Mouse (Mus musculus) urinary bladder, postnatal 4 days (tissue): ENCODE measurements at regions not wholly inside any gene's neighbourhood (a gene's known extent, or its start where the extent isn't known, plus 50 kb on each side); places are given as distances from the start of the nearest gene placed in this dataset.

ENCODE experiments used
- DNase-seq, 2 experiments: peaks; one replicate each; pipeline ENCODE4 v3.0.0; 2021 to 2022; ENCODE audit warnings: low spot score in 2 of 2

DNA sequence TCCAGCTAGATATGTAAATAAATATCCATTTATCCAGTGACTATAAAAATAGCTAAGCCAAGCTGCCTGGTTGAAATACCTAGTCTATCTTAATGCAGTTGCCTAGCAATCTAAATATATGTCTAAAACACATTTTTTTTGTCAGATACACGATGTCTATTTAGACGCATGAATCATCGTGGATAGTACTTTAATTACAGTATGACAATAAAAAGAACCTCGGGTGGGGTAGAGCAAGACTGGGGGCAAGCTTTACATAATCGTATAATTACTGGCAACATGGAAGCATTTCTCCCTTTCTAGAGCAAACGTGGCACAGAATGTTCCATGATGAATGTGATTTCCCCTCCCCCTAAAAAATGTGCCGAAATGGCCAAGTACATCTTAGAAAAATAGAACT lies 180.4 kb downstream of the Gm19935 start:
- no peak for DNase-seq

DNA sequence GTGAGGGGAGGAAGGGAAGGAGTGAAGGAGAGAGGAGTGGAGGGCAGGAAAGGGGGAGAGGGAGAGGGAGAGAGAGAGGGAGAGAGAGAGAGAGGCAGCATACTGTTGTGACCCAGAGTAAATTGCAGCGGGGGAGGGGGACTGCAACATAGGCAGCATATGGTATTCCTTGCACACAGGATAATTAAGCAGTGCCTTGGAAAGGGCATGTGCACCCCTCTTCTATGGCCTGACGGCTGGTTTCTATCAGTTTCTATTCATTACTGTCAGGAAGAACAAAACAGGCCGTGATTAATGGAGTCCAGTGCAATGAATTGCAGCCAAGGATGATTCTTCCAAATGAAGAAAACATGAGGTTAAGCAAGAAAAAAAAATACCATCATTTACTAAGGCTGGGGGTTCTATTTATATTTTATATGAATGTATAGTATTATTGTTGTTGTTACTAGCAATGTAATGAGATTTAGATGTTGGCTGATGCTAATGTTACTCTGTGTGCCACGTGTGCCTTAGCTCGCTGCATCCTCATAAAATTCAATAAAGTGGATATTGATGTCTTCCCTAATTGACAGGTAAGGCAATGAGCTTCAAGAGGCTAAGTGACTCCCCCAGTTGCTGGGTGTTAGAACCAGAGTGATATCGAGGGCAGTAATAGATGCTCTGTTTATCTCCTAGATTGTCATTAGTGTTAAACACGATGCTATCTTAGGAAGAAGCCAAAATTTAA lies 181.3 kb downstream of the Gm19935 start:
- DNase-seq, result no peak

DNA sequence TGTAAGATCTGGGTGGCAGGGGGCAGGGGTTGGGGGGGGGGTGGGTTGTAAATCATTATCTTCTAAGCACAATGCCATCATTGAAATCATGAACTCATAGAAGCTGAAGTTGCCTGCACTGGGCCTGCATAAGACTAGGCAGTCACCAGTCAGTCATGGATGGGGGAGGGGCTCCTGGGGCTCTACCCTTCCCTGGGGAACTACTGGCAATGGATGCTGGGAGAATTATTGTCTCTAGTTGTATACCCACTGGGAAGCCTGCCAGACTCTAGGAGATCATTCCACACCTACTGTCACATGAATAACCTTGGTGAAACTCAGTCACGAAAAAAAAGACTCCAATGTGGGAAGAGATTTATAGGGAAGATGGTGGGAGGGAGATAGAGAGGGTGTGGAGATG lies 186.4 kb downstream of the Gm19935 start:
- DNase-seq, result no peak

DNA sequence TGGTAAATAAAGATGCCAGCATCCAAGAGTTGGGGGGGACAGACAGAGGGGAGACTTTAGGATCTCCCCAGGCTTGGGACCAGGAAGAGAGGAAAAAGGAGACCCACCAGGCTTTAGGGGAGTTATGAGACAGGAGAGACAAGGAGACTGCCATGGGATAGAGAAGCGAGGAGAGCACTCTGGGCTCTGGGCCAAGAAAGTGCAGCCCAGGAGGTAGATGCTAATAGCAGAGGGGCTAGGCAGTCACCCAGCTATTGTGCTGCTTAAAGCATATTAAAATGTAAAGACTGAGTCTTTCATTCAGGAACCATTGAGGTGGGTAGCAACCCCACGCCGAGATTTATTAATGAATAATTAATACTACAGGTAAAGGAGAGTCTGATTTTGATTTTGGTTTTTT lies 208.8 kb downstream of the Gm19935 start:
- DNase-seq, result no peak

DNA sequence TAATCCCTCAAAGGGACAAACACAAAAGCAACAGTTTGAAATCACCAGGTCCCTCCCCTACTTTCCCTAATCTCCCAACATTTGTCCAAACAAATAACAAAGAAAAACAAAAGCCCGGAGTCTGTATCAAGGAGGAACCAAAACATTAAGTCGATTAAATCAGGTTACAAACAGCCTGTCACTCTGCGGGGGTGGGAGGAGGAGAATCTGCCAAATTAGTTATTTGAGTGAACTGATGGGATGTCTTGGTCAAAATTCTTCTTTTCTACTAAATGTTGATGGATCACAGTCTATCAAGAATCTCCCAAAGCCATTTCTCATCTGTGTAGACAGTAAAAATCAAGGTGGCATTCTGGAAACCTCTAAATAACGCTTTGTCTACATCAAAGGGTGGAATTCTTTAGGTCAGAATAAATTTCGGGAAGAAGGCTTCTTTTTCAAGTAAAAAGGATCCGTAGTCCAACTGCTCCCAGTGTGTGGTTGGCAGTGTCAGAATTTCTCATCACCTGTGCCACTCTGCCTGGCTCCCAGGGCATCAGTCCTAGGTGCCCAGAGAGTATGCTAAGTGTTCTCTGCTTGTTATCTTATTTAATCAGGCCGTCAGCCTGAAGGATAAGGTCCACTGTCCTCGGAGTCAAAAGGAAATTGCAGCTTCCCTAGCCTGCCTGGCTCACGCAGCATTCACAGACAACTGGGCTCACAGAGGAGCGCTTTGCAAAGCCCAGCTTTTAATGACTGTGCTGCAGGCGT lies 216.1 kb downstream of the Gm19935 start:
- no peak for DNase-seq

DNA sequence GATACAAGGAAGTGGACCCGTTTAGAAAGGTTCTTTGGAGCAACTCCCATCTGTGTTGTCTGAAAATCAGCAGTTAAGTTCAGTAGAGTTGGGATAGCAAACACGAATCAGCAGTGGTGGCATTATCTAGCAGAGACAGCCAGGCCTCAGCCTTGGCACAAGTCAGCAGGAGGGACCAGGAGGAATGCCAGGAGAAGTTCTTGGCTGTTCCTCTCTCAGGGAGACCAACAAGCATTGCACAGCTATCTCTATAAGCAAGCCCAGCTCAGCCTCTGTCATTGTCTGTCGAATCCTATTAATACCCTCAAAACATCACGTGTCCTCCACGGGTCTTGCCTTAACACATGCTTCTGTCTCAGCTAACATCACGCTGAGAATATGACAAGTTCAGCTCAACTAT lies 219.8 kb downstream of the Gm19935 start:
- DNase-seq, result no peak

DNA sequence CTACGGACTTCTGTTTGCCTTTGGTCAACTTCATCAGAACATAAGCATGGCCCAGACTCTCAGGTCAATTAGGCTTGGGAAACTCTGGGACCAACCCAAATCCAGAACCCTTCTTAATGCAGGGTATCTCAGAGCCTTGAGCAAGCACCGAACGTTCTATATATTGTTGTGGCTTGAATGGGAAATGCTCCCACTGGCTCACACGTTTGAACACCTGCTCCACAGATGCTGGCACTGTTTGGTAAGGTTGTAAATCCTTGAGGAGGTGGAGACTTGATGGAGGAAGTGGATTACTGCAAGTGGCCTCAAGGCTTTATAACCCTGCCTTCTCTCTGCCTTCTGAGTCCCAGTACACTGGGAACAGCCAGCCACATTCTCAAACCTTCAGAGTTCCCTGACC lies 231.3 kb upstream of the Tox3 start:
- no peak for DNase-seq

DNA sequence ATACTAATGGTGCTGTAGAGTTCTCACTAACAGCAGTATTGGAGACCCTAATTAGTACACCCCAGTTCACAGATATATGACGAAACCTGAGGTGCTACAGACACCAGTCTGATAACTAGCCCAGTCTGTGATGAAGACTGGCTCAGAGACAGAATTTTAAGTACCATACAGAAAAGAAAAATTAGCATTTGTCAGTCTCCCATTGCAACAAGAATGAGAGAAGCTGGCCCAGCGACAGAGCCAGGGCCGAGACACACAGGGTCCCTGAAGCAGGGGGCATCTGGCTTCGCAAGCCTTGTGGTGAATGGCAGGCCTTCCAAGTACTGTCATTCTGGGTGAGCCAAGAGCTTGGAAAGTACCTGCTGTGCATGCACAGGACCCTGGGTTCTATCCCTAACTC lies 228.8 kb upstream of the Tox3 start:
- DNase-seq, result no peak

DNA sequence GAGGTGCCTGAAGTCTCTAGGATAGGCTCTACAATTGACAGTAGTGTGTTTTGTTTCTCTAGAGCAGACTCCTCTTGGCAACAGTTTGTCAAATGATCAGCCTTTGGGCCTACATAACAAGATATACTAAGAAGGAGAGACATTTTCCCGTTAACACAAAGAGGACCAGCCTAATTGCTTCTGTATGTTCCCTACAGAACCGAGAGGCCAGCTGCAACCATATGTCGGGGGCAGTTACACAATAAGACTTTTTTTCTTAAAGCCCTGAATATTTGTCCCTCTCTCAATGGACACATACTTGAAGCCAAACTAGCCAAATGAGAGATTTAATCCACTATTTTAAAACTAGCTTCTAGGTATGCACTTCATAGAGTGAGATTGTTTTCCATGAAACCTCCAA lies 226.5 kb upstream of the Tox3 start:
- no peak for DNase-seq

DNA sequence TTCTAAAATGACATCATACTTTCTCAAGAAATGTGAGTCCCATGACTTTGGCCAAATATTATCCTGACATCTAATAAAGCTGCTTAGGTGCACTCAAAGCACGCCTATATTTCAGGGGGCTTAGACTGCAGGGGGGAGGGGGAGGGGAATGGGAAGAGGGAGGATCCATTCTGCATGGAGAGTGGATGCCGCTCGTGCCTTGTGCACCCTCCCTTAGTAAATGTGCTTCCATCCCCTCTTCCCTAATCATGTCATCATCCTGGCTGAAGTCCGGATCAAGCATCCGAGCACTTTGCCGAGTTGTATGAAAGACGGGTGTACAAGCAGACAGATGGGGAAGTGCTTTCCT lies 207.9 kb upstream of the Tox3 start:
- DNase-seq, result no peak

DNA sequence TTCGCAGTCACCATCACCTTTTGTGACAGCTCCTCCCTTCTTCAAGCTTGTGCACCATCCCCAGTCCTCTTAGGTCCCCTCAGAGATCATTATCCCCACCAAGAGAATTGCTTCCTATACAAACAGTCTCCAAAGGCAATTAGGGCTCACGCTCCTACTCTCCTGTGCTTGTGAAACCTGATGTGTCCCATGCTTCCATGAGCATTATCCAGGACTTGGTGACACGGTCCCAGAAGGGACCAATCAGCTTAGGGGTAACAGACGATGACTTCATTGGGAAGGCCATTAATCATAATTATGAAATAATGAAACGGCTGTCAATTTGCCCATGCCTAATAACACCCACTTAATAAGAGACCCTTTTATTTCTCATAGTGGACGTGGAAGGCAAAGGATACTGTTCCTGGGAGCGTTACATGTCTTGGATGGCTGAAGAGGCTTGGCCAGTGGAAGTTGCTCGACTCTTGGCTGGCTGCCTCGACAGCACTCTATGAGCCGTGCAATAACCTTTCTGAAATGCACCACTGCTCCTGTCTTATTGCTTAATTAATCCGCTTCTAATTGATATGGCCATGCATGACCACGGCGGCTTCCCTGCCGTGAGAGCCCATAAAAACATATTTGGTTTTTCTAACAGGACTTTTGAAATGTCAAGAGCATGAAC lies 207.4 kb upstream of the Tox3 start:
- no peak for DNase-seq

DNA sequence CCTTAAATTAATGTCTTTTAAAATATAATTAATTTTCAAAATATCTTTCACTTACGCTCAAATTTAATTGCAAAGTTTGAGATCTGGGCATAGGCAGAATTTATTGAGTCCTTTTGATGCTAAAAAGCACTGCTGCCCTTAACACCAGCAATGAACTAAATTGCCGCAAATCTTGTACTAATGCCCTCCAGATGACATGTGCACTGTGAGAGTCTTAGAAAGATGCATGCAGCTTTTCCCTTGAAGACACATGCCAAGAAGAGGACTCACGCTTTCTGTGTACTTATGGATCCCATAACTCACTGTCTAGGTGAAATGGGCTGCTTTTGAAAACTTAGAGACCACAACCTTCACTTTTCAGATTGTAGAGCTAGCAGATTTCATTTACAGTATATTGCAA lies 199.1 kb upstream of the Tox3 start:
- DNase-seq, result no peak

DNA sequence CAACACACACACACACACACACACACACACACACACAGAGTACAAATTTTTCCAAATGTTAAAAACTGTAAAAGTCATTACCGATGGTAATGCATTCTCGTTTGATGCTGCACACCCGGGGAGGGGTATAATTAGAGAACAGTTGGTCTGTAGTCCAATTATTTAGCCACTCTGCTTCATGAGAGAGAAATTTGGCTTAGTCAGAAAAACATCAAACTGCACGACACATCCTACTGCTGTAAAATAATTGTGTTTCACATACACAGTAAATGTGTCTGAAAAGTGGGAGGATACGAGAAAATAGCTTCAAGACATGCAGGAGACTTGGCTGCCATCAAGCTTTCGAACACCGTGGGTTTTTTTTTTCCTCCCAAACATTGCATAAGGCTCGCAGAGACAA lies 194.5 kb upstream of the Tox3 start:
- DNase-seq, result no peak

DNA sequence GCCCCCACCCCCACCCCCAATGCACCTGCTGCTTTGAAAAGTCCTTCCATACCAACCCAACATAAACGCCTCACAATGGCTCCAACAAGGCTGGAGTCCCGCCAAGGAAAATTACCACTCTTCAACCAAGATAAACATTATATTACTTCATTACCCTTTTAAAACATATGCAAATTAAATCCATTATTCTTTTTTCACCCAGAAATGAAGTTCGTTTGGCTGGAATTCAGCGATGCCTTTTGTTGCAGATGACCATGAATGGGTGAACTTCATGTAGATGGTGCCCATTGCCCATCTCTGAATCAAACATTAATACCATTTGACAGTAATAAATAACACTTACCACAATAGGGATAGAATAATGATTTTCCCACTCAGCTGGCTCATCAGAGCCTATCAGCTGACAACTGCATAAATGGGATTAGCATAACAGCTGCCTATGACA lies 188.1 kb upstream of the Tox3 start:
- DNase-seq, result no peak

DNA sequence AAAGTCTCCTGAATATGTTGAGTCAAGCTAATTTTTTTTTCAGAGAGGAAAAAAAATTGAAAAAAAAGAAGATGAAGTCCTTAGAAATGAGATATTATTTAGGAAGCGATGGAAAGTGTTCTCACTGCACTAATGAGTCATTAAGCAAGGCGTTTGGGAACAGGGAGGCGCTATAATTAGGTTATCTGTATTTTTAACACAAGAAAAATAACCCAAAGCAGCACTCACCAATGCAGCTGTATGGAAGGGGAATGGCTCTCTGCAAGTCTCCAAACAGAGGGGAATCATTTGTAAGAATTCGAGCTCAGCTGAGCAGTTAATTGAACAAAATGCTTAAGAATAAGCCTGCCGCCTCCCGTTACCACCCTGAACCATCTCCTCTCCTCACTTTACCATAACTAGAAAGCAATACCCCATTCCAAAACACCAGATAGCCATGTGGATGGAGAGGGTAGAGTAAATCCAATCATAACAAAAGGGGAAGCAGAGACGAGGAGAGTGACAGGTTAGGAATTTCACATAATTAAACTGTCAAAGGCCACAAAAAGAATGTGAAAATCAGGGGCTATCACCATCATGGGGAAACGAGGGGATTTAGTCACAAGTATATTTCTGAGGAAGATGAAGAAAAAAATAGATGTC lies 187.5 kb upstream of the Tox3 start:
- DNase-seq, result no peak

DNA sequence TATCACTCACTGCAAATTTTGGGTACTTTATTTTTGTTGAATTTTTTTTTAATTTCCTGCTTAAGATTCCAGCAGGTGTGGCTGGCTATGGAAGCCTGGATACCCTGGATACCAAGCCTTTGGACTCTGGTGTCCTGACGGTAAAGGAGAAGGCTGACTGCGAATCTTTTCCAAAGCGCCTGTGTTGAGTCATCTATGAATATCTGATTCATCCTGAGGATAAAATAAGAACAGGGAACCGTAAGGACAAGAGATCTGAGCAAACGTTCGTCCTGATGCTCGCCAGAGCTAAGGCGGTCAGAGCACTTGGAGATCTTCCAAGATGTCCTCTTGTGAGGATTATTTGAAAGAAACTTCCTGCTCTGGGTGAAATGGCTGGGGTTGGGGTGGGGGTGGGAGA lies 173.2 kb upstream of the Tox3 start:
- DNase-seq, result no peak

DNA sequence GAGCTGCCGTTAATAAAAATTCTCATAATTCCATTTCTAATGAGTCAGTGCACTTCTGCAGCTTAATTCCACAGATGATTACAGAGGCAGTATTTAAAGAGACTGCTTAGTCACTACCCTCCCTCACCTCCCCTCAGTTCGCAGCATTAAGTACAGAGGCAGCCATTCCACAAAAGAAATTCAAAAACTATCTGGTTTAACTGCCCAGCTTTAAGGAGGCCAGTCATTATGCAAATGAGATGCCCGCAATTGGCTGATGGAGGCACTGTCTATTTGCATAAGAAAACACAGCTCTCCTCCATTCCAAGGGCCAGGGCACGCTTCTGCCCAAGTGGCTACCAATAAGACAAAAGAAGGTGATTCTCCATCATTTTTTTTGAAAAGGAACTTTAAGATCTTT lies 172.0 kb upstream of the Tox3 start:
- no peak for DNase-seq

DNA sequence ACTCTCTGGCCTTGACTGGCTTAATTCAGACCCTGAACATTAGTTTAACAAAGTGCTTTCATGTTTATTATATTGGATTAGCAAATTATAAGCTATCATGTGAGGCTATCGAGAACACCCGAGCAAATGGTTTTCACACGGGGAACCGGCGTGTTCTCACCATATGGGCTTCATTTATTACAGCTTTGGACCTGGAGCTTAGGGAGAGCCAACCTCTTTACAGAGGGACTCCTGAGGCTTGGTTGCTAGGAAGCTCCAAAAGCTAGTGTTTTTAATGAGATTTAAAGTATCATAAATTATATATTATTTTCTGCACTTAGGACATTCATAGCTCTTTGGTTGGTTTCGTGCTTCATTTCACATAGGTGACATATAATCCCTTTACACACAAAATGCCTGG lies 171.4 kb upstream of the Tox3 start:
- no peak for DNase-seq

DNA sequence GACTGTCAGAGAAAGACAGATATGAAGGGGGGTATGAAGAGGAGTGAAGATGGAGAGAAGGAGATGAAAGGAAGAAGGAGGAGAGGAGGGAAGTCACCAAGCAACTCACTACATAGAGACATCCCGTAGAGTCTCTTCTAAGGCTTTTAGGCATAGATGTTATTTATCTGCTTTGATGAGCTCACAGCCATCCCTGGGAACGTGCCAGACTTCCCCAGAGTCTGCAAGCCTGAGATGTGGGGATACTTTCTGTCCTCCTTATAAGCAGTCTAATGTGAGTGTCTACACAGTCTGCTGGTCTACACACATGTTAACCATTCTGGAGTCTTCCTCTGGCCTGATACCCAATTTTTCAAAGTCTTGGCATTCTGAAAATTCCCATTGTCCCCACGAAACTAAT lies 166.0 kb upstream of the Tox3 start:
- DNase-seq, result no peak

DNA sequence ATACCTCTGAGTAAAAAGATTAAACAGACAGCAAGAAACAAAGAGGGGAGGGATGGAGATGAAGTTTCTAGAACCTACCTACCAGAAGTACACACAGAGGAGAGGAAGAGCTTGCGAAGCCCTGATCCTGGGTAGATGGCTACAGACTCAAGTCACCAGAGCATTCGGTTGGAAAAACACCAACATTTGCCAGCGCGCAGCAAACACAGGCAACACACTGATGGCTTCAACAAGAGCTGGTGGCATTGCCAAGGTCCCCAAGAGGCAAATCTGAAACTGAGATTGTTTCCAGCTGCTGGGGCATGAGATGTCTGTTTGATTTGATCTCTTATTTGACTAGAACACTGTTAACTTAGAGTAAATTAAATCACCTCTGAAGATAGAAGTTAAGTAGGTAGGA lies 165.5 kb upstream of the Tox3 start:
- DNase-seq, result no peak

DNA sequence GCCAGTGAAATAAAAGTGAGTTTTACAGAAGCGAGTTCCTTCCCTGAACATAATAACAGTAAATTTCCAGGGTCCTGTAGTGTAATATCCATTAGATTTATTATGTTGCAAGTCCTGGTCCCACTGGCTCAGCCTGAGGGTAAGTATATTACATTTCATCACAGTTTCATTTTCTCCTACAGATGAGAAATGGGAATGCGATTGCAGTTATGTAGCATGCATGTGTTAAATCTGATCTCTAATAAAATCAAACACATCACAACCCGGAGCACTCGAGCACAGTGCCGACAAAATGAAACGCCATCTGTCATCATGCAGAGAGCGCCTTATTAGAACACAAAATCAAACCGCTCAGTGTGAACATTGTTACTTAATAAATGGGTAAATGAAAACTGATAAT lies 165.0 kb upstream of the Tox3 start:
- DNase-seq, result no peak

DNA sequence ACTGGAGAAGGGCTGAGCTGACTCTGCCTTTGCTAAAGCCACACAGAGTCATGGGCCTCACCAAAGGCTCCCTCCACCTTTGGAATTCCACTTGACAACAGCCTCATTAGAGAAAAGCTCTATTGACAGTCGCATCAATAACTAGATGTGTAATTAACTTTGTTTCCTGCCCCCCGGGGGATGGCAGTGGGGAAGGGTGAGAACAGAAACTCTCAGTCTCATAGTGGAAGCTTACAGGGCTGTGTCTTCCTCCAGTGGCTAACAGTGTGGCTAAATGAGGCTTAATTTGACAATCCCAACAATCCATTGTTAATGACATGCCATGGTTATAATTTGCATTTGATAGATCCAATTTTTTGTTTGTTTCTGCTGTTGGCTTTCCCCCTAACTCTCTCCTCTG lies 164.5 kb upstream of the Tox3 start:
- DNase-seq, result no peak

DNA sequence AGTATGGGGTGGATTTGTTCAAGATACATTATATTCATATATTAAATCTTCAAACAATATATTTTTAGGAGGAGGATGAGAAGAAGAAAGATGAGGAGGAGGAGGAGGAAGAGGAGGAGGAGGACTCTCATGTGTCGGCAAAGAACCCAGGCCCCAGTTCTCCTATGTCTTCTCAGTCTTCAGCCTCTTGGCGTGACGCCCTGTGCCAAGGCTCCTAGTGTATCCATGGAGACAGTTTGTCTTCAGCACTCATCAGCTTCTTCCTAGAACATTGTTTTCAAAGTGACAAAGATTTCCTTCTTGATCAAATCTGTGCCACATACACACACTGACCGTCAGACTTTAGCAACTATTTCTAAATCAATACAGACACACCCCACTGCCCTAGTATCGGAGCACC lies 156.4 kb upstream of the Tox3 start:
- no peak for DNase-seq
